ENCODE assay signal across 13 mouse cellular contexts in the genomic region with DNA sequence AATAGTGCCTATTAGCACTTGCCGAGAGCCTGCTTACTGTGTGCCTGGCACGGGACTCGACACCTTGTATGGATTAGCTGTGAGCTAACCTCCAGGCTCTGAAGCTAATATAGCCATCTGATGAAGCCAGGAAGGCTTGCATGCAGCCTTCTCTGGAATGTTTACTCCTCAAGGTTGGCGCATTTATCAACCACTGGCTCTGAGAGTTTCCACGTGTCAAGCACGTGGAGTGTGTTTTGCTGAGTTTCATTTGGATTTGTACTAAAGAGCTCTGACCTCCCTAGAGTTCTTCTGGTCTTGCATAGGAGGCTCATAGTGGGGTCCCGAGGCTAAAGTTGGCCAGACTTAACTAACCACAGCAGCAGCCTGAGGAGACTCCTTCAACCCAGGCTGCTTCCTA. TPM values are rescaled to one million over a fixed set of nuclear protein-coding genes. Genes with fewer than 3 reads are reported as not detected.
"Had no signal": no experiment of that assay in that cellular context is flagged by ENCODE, and none has a peak within 500 bp of the region (broad histone marks: within the 10 kb centered on the region; RNA-seq: fewer than 3 reads in every experiment).

No protein-coding gene starts in this region.

- H3K27ac ChIP-seq: liver, embryonic 13.5 days; lung, embryonic 15.5 days; macrophage; midbrain, embryonic 12.5 days had no signal

- H3K4me3 ChIP-seq: liver, embryonic 13.5 days; lung, embryonic 15.5 days; megakaryocyte, embryonic 14.5 days; midbrain, embryonic 12.5 days had no signal

- H3K36me3 ChIP-seq: liver, embryonic 13.5 days; lung, embryonic 15.5 days; midbrain, embryonic 12.5 days had no signal

- ATAC-seq: intestine, postnatal 0 days; liver, postnatal 0 days; midbrain, embryonic 16.5 days had no signal

- H3K4me2 ChIP-seq: liver, embryonic 13.5 days; lung, embryonic 15.5 days; midbrain, embryonic 12.5 days had no signal

- DNase-seq: kidney, adult 8-10 months; kidney, postnatal 25 days; liver; liver, embryonic 13.5 days; liver, postnatal 0 days; lung, postnatal 14 days; right cerebral cortex, postnatal 14 days had no signal

- H3K4me1 ChIP-seq: liver, embryonic 13.5 days; megakaryocyte, embryonic 14.5 days; midbrain, embryonic 12.5 days had no signal

- H3K9ac ChIP-seq: liver, embryonic 13.5 days; liver, postnatal 0 days; lung, embryonic 15.5 days; midbrain, embryonic 12.5 days had no signal

- H3K27me3 ChIP-seq: liver, embryonic 13.5 days; lung, embryonic 15.5 days; megakaryocyte, embryonic 14.5 days; midbrain, embryonic 12.5 days had no signal

- H3K9me3 ChIP-seq: liver, embryonic 13.5 days; lung, embryonic 15.5 days; midbrain, embryonic 12.5 days had no signal

RNA-seq across cellular contexts. Expression of a gene that starts 55.2 kb away (rescaled TPM):
- polyA plus RNA-seq: macrophage had no signal
